ENCODE assay signal across 10 mouse cellular contexts in the genomic region with DNA sequence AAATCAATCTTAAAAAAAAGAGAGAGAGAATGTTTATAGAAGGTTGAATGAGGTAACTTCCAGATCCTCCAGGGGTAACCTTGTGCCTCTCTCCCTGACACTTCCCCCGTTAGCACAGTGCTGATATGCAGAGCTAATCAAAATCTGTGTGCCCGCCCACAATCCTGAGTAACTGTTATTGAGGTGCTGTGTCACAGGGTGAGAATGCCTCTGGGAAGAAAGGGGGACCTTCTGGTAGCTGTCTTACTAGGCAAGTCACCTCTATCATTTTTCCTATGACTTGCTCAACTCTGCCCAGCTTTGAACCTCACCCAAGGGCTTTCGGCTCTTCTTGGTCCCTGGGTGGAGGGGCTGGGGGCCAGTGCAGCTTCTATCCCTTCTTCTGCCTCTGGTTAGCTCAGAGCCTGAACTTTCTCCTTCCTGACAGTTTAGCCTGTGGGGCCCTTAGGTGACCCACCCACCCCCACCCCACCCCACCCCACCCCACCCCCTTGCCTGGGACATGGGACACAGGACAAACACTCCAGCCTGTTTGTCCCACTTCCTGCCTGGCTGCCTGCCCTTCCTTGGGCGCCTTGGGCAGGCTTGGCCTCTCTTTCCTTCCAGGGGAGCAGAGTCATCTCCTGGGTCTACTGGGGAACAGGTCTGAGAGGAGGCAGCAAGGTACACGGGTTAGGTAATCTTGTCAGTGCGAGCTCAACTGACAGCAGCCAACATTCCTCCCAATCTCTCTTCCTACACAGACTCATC. TPM values are rescaled to one million over a fixed set of nuclear protein-coding genes. Genes with fewer than 3 reads are reported as not detected.
DNase-seq lines count a peak whose midpoint lies in the region; TF ChIP-seq lines count a peak whose summit lies in the region.
"Had no signal": no experiment of that assay in that cellular context is flagged by ENCODE, and none has a peak within 500 bp of the region (broad histone marks: within the 10 kb centered on the region; RNA-seq: fewer than 3 reads in every experiment).

No protein-coding gene starts in this region.

- TF ChIP-seq EP300 in heart, adult 2 months (IDR thresholded peaks at IDR 0.05; ENCODE audit: insufficient read depth, low read depth, low read length) = no peak

- no peak overlapping the region for H3K4me3 ChIP-seq in heart, adult 2 months
- H3K4me3 ChIP-seq in brown adipose tissue, adult 24 weeks (ENCODE audit: insufficient read depth, low read depth, low read length) = no peak overlapping the region
- no peak overlapping the region for H3K4me3 ChIP-seq in liver, adult 2 months (ENCODE audit: insufficient read depth, low read depth, low read length)
- H3K4me3 ChIP-seq: midbrain, embryonic 13.5 days had no signal

- peak; percentile 52 to 54 for DNase-seq in heart, adult 2 months
- DNase-seq in heart, adult 8-10 months (ENCODE audit: low spot score) = no peak
- peak; percentile 31 for DNase-seq in liver, adult 2 months (ENCODE audit: extremely low read depth, low read depth, low spot score)
- peak; percentile 93 for DNase-seq in lung, postnatal 36 days
- DNase-seq in left cerebral cortex, adult 9 months (ENCODE audit: low spot score in 2 of 2) = no peak
- no peak for DNase-seq in cerebellum, adult 11-12 months
- no peak for DNase-seq in cerebellum, adult 8-10 months
- DNase-seq: embryo, embryonic 11 days had no signal

- intact Hi-C loops in heart, adult 2 months (cut with DNase I) = no loop called here

- H3K27me3 ChIP-seq in heart, adult 2 months (ENCODE audit: control insufficient read depth, insufficient read depth, low read length) = no peaks in the 10 kb centered on the region
- H3K27me3 ChIP-seq in liver, adult 2 months (ENCODE audit: control insufficient read depth, insufficient read depth, low read length) = no peaks in the 10 kb centered on the region
- H3K27me3 ChIP-seq: midbrain, embryonic 13.5 days had no signal

- no peaks in the 10 kb centered on the region for H3K79me2 ChIP-seq in heart, adult 2 months (replicated peaks; ENCODE audit: control insufficient read depth, insufficient read depth, low read length)
- H3K79me2 ChIP-seq in liver, adult 2 months (ENCODE audit: control insufficient read depth, insufficient read depth, low read length) = no peaks in the 10 kb centered on the region

- peak overlapping the region; percentile 58 for H3K27ac ChIP-seq in heart, adult 2 months
- peak overlapping the region; percentile 82 for H3K27ac ChIP-seq in brown adipose tissue, adult 24 weeks (replicated peaks; ENCODE audit: low read depth, low read length)
- H3K27ac ChIP-seq in liver, adult 2 months (replicated peaks; ENCODE audit: insufficient read depth, low read depth, low read length) = peak overlapping the region; percentile 72
- H3K27ac ChIP-seq: midbrain, embryonic 13.5 days had no signal

- 41% methylated on average over 6 of the region's 6 CpGs for WGBS in heart, adult 2 months
- 59% methylated on average over 6 of the region's 6 CpGs for WGBS in liver, adult 2 months

- peaks cover 17% of the 10 kb centered on the region for H3K4me1 ChIP-seq in heart, adult 2 months (ENCODE audit: control insufficient read depth, insufficient read depth, low read length)
- H3K4me1 ChIP-seq in brown adipose tissue, adult 24 weeks (ENCODE audit: control insufficient read depth, insufficient read depth, insufficient read length, low read length) = peaks cover 32% of the 10 kb centered on the region
- H3K4me1 ChIP-seq in liver, adult 2 months (ENCODE audit: control insufficient read depth, insufficient read depth, low read length) = no peaks in the 10 kb centered on the region; the same call in none of the 2 replicates

- peaks cover 7% of the 10 kb centered on the region for H3K36me3 ChIP-seq in heart, adult 2 months (ENCODE audit: control insufficient read depth, insufficient read depth, low read length)
- H3K36me3 ChIP-seq in liver, adult 2 months (ENCODE audit: control insufficient read depth, insufficient read depth, low read length) = no peaks in the 10 kb centered on the region

- no peak for TF ChIP-seq POLR2A in heart, adult 2 months (IDR thresholded peaks at IDR 0.05; ENCODE audit: insufficient read depth, low read depth, low read length)
- TF ChIP-seq POLR2A in liver, adult 2 months (IDR thresholded peaks at IDR 0.05; ENCODE audit: extremely low read depth, insufficient read depth, low read length) = no peak

- TF ChIP-seq CTCF in heart, adult 2 months (IDR thresholded peaks at IDR 0.05) = no peak
- no peak for TF ChIP-seq CTCF in liver, adult 2 months (IDR thresholded peaks at IDR 0.05; ENCODE audit: low read depth, low read length)

- H3K9ac ChIP-seq in heart, adult 2 months (ENCODE audit: low read depth, low read length) = no peak overlapping the region
- H3K9ac ChIP-seq in liver, adult 2 months (ENCODE audit: low read depth, low read length) = no peak overlapping the region
- H3K9ac ChIP-seq: midbrain, embryonic 13.5 days had no signal

RNA-seq across cellular contexts. Expression of a gene that starts 7.7 kb away (rescaled TPM):
- total RNA-seq in heart, adult 2 months (2021) = 1 to 10 TPM; 4.4 to 6.9 TPM
- polyA plus RNA-seq in heart, adult 2 months (2012; rRNA removed) = 14.2 and 17.3 TPM in 2 replicates
- 1 to 10 TPM; 5.8 to 8.1 (median 6.3) TPM for total RNA-seq in heart, adult 8-10 months (2022)
- 2.1 and 3.3 TPM in 2 replicates for polyA plus RNA-seq in brown adipose tissue, adult 24 weeks (2012; ENCODE audit: insufficient read depth, insufficient read length, missing spikeins)
- 1.7 and 1.9 TPM in 2 replicates for total RNA-seq in liver, adult 2 months (2014; rRNA removed)
- 3.2 and 7.8 TPM in 2 replicates for polyA plus RNA-seq in liver, adult 2 months (2012; rRNA removed)

RNA-seq across cellular contexts. Expression of a gene that starts 8.6 kb away (rescaled TPM):
- under 1 TPM; 0.36 to 0.37 TPM for total RNA-seq in heart, adult 2 months (2021)
- 1.7 and 2.1 TPM in 2 replicates for polyA plus RNA-seq in heart, adult 2 months (2012; rRNA removed)
- under 1 TPM; 0.41 to 0.79 (median 0.48) TPM for total RNA-seq in heart, adult 8-10 months (2022)
- 0.24 TPM in 1 of 2 replicates, not detected in the other for polyA plus RNA-seq in brown adipose tissue, adult 24 weeks (2012; ENCODE audit: insufficient read depth, insufficient read length, missing spikeins)
- under 0.01 and 0.20 TPM in 2 replicates for total RNA-seq in liver, adult 2 months (2014; rRNA removed)
- polyA plus RNA-seq in liver, adult 2 months (2012; rRNA removed) = 0.15 and 0.53 TPM in 2 replicates

RNA-seq across cellular contexts. Expression of a gene that starts 13.9 kb away (rescaled TPM):
- 10 to 100 TPM; 24.1 to 26.6 TPM for total RNA-seq in heart, adult 2 months (2021)
- polyA plus RNA-seq in heart, adult 2 months (2012; rRNA removed) = 43.6 and 51.9 TPM in 2 replicates
- 10 to 100 TPM; 23.9 to 28.1 (median 26.0) TPM for total RNA-seq in heart, adult 8-10 months (2022)
- 60.5 and 72.6 TPM in 2 replicates for polyA plus RNA-seq in brown adipose tissue, adult 24 weeks (2012; ENCODE audit: insufficient read depth, insufficient read length, missing spikeins)
- 97.9 and 104 TPM in 2 replicates for total RNA-seq in liver, adult 2 months (2014; rRNA removed)
- 87.5 and 90.9 TPM in 2 replicates for polyA plus RNA-seq in liver, adult 2 months (2012; rRNA removed)

RNA-seq across cellular contexts. Expression of a gene that starts 14.0 kb away (rescaled TPM):
- total RNA-seq in heart, adult 2 months (2021) = 1 to 10 TPM in 1 of 2 experiments, under 1 TPM in 1; 0.93 to 1.1 TPM
- 1.6 and 2.2 TPM in 2 replicates for polyA plus RNA-seq in heart, adult 2 months (2012; rRNA removed)
- 1 to 10 TPM in 2 of 4 experiments, under 1 TPM in 2; 0.69 to 1.8 (median 1.1) TPM for total RNA-seq in heart, adult 8-10 months (2022)
- 0.83 and 0.99 TPM in 2 replicates for polyA plus RNA-seq in brown adipose tissue, adult 24 weeks (2012; ENCODE audit: insufficient read depth, insufficient read length, missing spikeins)
- total RNA-seq in liver, adult 2 months (2014; rRNA removed) = 3.0 and 3.2 TPM in 2 replicates
- polyA plus RNA-seq in liver, adult 2 months (2012; rRNA removed) = 7.9 and 12.9 TPM in 2 replicates

RNA-seq across cellular contexts. Expression of a gene that starts 33.0 kb away (rescaled TPM):
- total RNA-seq in heart, adult 2 months (2021) = under 1 TPM in 1 of 2 experiments, not detected in 1; 0.10 TPM
- polyA plus RNA-seq in heart, adult 2 months (2012; rRNA removed) = 0.20 and 0.29 TPM in 2 replicates
- not detected for total RNA-seq in heart, adult 8-10 months (2022)
- not detected in 2 replicates for polyA plus RNA-seq in brown adipose tissue, adult 24 weeks (2012; ENCODE audit: insufficient read depth, insufficient read length, missing spikeins)
- under 0.01 and 0.13 TPM in 2 replicates for total RNA-seq in liver, adult 2 months (2014; rRNA removed)
- 0.09 TPM in 1 of 2 replicates, not detected in the other for polyA plus RNA-seq in liver, adult 2 months (2012; rRNA removed)

Comparison
In these comparisons a context has a peak if more than half of its experiments do, and no peak if none do; other contexts are left out.
1. DNase-seq: peak in heart, adult 2 months (2 of 2), liver, adult 2 months (single experiment) and lung, postnatal 36 days (single experiment); none in heart, adult 8-10 months (single experiment), left cerebral cortex, adult 9 months (0 of 2), cerebellum, adult 11-12 months (single experiment) and cerebellum, adult 8-10 months (single experiment).
2. Peak in every context shown above with its lines, with median percentiles within 50 percentile points of each other: H3K27ac ChIP-seq.